Mouse (Mus musculus): Measurements from ENCODE around the gene Hoxa11. TPM values are rescaled to one million over a fixed set of nuclear protein-coding genes. Genes with fewer than 3 reads are reported as not detected.

Gene Hoxa11
- polyA plus RNA-seq, 1 experiment, result not detected

- H3K36me3 ChIP-seq (ENCODE audit: control insufficient read depth, insufficient read depth, low read length), result no peaks in the 10 kb centered on the region
- 5% methylated on average over 23 of the region's 23 CpGs for WGBS
- peaks cover 15% of the 10 kb centered on the region for H3K4me1 ChIP-seq (ENCODE audit: control insufficient read depth, insufficient read depth, insufficient read length)
- H3K4me3 ChIP-seq (ENCODE audit: extremely low read depth, insufficient read depth, insufficient read length), result no peak overlapping the region
- no peak for DNase-seq (ENCODE audit: low read depth in 1 of 2, low spot score in 2 of 2)
- H3K27ac ChIP-seq (ENCODE audit: insufficient read depth, low read length), result no peak overlapping the region
- H3K27me3 ChIP-seq (ENCODE audit: control insufficient read depth, insufficient read depth, low read length), result peaks cover 71% of the 10 kb centered on the region
- TF ChIP-seq POLR2A (IDR thresholded peaks at IDR 0.05; ENCODE audit: low read depth, low read length) (no peak), CTCF (IDR thresholded peaks at IDR 0.05; ENCODE audit: extremely low read depth, insufficient read depth, insufficient read length, insufficient replicate concordance) (no peak)
Measured at GRCm38 (mm10) chr6:52247766-52248637, 2.4 kb upstream of the Hoxa11 start.

GRCm38 (mm10) chr6:52246916-52247315, 1.3 kb upstream of the Hoxa11 start:
- Histone ChIP-seq H3K27ac (ENCODE audit: insufficient read depth, low read length) (no peak overlapping the region), H3K4me3 (ENCODE audit: extremely low read depth, insufficient read depth, insufficient read length) (no peak overlapping the region), H3K27me3 (ENCODE audit: control insufficient read depth, insufficient read depth, low read length) (peaks cover 68% of the 10 kb centered on the region), H3K36me3 (ENCODE audit: control insufficient read depth, insufficient read depth, low read length) (no peaks in the 10 kb centered on the region), H3K4me1 (ENCODE audit: control insufficient read depth, insufficient read depth, insufficient read length) (peaks cover 15% of the 10 kb centered on the region)
- DNase-seq (ENCODE audit: low read depth in 1 of 2, low spot score in 2 of 2), result no peak
- TF ChIP-seq CTCF (IDR thresholded peaks at IDR 0.05; ENCODE audit: extremely low read depth, insufficient read depth, insufficient read length, insufficient replicate concordance), result no peak
- 11% methylated on average over 3 of the region's 3 CpGs for WGBS

GRCm38 (mm10) chr6:52246403-52246803, 793 bp upstream of the Hoxa11 start:
- H3K27me3 ChIP-seq (ENCODE audit: control insufficient read depth, insufficient read depth, low read length), result peaks cover 69% of the 10 kb centered on the region
- DNase-seq (ENCODE audit: low read depth in 1 of 2, low spot score in 2 of 2), result no peak

DNA sequence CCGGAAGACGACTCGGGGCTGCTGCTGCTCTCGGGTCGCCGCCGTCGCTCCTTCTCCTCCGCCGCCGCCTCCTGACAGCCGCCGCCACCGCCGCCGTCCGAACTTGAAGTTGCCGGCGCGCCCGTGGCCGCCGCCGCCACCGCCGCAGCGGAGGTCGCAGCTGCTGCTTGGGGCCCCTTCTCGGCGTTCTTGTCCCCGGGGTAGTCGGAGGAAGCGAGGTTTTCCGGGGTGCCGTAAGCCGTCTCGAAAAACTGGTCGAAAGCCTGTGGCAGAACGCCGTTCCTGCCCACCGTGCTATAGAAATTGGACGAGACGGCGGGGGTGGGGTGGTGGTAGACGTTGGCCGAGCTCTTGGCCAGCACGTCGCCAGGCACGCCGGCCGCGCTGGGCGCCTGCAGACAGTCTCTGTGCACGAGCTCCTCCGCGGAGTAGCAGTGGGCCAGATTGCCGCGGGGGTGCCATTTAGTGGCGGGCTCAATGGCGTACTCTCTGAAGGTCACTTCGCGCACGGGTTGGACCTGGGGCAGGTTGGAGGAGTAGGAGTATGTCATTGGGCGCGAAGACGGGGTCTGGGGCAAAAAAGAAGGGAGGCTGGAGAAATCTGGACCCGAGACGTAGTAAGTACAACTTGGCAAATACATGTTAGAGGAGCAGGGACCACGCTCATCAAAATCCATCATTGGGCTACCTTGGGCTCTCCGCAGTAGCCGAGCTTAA, 412 bp downstream of the Hoxa11 start:
- DNase-seq (ENCODE audit: low read depth in 1 of 2, low spot score in 2 of 2), result no peak
- Histone ChIP-seq H3K4me3 (ENCODE audit: extremely low read depth, insufficient read depth, insufficient read length) (no peak overlapping the region; the same call in 1 of the 2 replicates), H3K4me1 (ENCODE audit: control insufficient read depth, insufficient read depth, insufficient read length) (peaks cover 15% of the 10 kb centered on the region), H3K27ac (ENCODE audit: insufficient read depth, low read length) (no peak overlapping the region), H3K27me3 (ENCODE audit: control insufficient read depth, insufficient read depth, low read length) (peaks cover 67% of the 10 kb centered on the region), H3K36me3 (ENCODE audit: control insufficient read depth, insufficient read depth, low read length) (no peaks in the 10 kb centered on the region)
- TF ChIP-seq POLR2A (IDR thresholded peaks at IDR 0.05; ENCODE audit: low read depth, low read length), result no peak
- TF ChIP-seq CTCF (IDR thresholded peaks at IDR 0.05; ENCODE audit: extremely low read depth, insufficient read depth, insufficient read length, insufficient replicate concordance), result no peak
- WGBS, result 3% methylated on average over 71 of the region's 71 CpGs

More at GRCm38 (mm10) chr6:52246403-52246803, 793 bp upstream of the Hoxa11 start:
- H3K4me3 ChIP-seq (ENCODE audit: extremely low read depth, insufficient read depth, insufficient read length), result no peak overlapping the region
- no peak for TF ChIP-seq POLR2A (IDR thresholded peaks at IDR 0.05; ENCODE audit: low read depth, low read length)
- no peak for TF ChIP-seq CTCF (IDR thresholded peaks at IDR 0.05; ENCODE audit: extremely low read depth, insufficient read depth, insufficient read length, insufficient replicate concordance)
- no peak overlapping the region for H3K27ac ChIP-seq (ENCODE audit: insufficient read depth, low read length)
- H3K36me3 ChIP-seq (ENCODE audit: control insufficient read depth, insufficient read depth, low read length), result no peaks in the 10 kb centered on the region
- peaks cover 15% of the 10 kb centered on the region for H3K4me1 ChIP-seq (ENCODE audit: control insufficient read depth, insufficient read depth, insufficient read length)
- 1% methylated on average over 26 of the region's 26 CpGs for WGBS

DNA sequence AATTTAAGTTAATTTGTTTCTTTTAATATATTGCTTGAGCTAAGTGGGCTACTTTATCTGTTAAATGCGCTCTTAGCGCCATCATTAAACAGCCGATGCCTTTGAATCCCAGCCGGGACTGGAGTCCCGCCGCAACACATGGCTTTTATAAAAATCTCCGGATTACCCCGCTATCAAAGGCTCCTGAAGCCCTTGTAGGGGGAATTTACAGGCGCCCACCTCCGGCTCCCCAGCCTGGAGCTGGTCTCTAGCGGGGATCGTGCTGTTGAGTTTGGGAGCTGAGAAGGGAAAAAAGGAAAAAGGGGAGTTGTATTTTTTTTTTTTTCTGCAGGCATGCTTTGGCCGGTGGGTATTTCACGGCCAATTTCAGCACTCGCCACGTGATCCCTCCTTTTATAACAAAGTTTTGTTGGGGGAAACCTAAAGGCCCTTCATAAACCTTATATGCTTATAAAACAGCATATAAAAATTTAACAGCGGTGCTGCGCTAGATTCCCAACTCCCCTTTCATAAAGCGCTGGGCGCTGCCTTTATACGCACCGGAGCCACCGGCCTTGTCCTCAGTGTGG, 1.1 kb downstream of the Hoxa11 start:
- Histone ChIP-seq H3K4me1 (ENCODE audit: control insufficient read depth, insufficient read depth, insufficient read length) (peaks cover 15% of the 10 kb centered on the region), H3K27ac (ENCODE audit: insufficient read depth, low read length) (no peak overlapping the region), H3K36me3 (ENCODE audit: control insufficient read depth, insufficient read depth, low read length) (no peaks in the 10 kb centered on the region), H3K4me3 (ENCODE audit: extremely low read depth, insufficient read depth, insufficient read length) (no peak overlapping the region; the same call in 1 of the 2 replicates), H3K27me3 (ENCODE audit: control insufficient read depth, insufficient read depth, low read length) (peaks cover 72% of the 10 kb centered on the region)
- WGBS, result 4% methylated on average over 23 of the region's 23 CpGs
- no peak for TF ChIP-seq POLR2A (IDR thresholded peaks at IDR 0.05; ENCODE audit: low read depth, low read length)
- TF ChIP-seq CTCF (IDR thresholded peaks at IDR 0.05; ENCODE audit: extremely low read depth, insufficient read depth, insufficient read length, insufficient replicate concordance), result no peak
- no peak for DNase-seq (ENCODE audit: low read depth in 1 of 2, low spot score in 2 of 2)

DNA sequence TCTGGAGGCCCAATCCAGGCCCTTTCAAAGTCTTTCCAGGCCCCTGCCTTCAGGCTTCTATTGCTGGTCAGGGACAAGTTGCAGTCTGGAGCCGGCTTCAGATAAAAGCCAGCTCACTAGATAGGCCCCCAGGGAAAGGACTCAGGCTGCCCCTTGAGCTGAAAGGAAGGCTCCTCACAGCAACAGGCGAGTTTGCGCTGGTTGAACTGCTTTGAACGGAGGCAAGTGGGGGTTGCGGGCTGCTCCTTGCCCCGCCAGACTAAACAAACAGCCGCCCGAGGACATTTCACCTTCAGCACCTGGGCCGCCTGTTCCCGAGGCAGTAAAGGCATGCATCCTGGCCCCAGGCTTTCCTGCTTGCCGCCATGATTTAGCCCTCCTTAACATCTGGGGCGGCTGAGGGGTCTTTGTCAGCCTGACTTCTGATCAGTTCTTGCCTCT, 1.9 kb downstream of the Hoxa11 start:
- 20% methylated on average over 12 of the region's 12 CpGs for WGBS
- peaks cover 67% of the 10 kb centered on the region for H3K27me3 ChIP-seq (ENCODE audit: control insufficient read depth, insufficient read depth, low read length)
- H3K4me3 ChIP-seq (ENCODE audit: extremely low read depth, insufficient read depth, insufficient read length), result no peak overlapping the region
- no peak overlapping the region for H3K27ac ChIP-seq (ENCODE audit: insufficient read depth, low read length)
- TF ChIP-seq CTCF (IDR thresholded peaks at IDR 0.05; ENCODE audit: extremely low read depth, insufficient read depth, insufficient read length, insufficient replicate concordance) (no peak), POLR2A (IDR thresholded peaks at IDR 0.05; ENCODE audit: low read depth, low read length) (no peak)
- H3K36me3 ChIP-seq (ENCODE audit: control insufficient read depth, insufficient read depth, low read length), result no peaks in the 10 kb centered on the region
- peaks cover 10% of the 10 kb centered on the region for H3K4me1 ChIP-seq (ENCODE audit: control insufficient read depth, insufficient read depth, insufficient read length)
- DNase-seq (ENCODE audit: low read depth in 1 of 2, low spot score in 2 of 2), result no peak
